Mouse (Mus musculus): Measurements from ENCODE around the gene Epha10.

The Epha10 gene

DNA sequence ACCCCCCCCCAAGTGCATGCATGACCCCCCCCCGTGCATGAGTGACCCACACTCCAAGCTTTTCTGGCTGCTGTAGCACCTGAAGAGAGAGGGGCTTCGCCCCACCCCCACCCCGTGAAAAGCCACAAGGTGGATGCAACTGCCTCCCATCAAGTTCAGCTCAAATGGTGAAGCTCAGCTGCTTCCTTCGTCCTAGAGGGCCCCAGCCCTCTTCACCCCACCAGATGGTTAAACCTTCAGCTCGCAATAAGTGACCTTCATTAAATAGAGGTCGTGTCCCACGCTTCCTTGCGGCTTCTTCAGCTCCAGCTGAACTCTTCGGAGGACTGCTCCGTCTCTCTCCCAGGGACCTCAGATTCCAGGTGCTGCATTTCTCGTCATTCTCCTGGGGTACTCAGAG, at the start of gene Epha10:
Gene Epha10, plus strand, starts transcription at position 301 of the 400 bp plus-strand sequence.
- no peak for DNase-seq (ENCODE audit: low read depth, low spot score)

DNA sequence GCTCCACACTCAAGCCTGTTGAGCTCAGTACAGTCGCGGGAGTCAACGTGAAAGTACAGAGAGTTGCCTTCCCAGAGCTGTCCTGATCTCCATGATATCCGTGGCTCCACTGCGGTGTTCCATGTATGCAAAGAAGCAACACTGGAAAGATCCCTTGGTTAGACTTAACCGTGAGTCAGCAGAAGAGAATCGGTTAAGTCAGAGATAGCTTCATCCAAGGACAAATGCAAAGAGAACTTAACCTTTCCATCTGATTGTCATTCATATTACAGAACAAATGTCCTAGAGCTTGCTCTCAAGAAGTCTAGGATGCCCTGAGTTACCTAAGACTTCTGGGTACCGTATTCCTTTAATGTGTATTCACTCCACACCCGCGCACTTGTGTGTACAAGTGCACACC, 47.9 kb upstream of the Epha10 start:
- no peak for DNase-seq (ENCODE audit: low read depth, low spot score)

DNA sequence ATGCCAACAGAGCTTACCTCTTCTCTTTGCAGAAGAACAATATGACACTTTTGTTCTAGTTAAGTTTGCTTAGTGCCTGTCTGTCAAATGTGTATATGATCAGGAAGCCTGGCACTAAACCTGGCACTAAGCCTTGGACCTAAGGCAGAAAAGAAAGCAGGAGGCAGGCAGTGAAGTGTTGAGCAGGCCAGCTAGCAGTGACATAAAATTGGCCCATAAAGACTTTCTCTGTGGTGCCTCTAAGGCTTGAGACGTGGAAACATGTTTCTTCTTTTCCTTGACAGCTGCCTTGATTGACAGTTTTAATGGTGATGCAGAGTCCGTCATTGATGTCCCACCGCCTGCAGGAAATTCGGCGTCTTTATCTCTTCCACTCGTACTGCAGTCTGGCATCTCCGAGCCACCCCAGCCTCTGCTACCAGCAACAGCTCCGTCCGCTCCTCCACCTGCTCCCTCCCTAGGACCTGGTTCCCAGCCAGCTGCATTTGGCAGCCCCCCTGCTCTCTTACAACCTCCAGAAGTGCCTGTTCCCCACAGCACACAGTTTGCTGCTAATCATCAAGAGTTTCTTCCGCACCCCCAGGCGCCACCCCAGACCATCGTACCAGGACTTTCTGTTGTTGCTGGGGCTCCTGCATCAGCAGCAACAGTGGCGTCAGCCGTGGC, 42.5 kb upstream of the Epha10 start:
- no peak for DNase-seq (ENCODE audit: low read depth, low spot score)

- DNase-seq (ENCODE audit: low read depth, low spot score), result no peak
Measured at GRCm38 (mm10) chr4:124840998-124841397, 39.7 kb upstream of the Epha10 start.

DNA sequence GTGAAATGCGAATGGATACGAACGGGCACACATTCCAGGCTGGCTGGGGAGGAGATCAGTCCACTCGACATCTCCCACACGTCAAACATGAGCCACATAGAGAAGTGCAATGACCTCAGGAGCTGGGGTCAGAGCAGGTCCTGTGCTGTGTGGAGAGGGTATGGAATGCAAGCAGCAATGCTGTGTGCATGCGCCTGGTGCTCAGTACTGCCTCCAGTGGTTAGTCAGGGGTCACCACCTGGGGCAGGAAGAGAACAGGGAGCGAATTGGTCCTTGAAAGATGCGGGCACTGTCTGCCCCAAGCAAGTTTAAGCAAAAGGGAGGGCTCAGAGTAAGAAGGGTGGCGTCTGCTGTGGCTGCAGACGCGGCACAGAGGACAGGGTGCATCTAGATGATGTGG, 37.2 kb upstream of the Epha10 start:
- DNase-seq (ENCODE audit: low read depth, low spot score), result no peak

DNA sequence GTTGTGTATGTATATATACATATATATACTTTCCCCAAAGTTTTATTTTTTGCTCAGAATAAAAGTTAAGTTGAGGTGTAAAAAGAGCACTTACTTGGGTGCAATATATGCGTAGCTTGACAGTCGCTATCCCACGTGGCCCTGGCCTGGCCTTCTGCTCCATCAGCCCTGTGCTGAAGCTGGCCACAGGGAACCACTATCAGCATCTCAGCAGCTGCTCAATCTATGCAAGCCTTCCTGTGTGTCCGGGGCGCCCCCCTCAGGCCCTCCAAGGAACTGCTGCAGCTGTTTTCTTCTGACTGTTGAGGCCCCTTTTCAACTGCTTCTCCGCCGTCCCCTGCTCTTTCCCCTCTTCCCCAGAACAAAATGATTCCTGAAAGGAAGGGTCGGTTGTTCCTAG, 33.1 kb upstream of the Epha10 start:
- no peak for DNase-seq (ENCODE audit: low read depth, low spot score)

GRCm38 (mm10) chr4:124849631-124850260, 31.0 kb upstream of the Epha10 start:
- peak; percentile 34 for DNase-seq (ENCODE audit: low read depth, low spot score)

DNA sequence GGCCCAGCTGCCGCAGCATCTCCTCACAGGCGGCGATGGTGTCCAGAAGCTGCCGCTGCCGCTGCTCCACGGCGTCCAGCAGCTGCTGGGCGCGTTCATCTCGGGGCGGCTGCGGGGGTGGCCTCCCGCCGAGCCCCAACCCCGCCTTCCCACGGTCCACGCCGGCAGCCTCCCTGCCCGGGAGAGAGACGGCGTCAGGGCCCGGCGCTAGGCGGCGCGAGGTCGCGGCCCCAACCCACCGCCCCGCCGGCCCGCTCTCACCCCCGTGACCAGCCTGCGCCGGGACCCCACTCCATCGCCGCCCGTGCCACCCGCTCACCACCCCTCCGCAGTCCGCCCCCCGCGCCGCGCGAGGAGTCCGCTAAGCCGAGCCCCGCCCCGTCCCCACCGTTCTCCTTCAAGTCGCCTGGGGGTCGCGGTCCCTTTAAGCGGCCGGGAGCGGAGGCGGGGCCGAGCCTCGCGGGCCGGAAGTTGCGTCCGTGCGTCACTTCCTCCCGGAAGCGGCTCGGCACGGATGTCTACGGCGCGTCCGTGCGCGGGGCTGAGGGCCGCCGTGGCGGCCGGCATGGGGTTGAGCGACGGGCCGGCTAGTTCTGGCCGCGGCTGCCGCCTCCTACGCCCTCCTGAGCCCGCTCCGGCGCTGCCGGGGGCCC, 30.3 kb upstream of the Epha10 start, which contains the start of gene Yrdc:
Gene Yrdc, plus strand, starts transcription at position 419 of the 653 bp plus-strand sequence.
- DNase-seq (ENCODE audit: low read depth, low spot score), result peak; percentile 89

- no peak for DNase-seq (ENCODE audit: low read depth, low spot score)
Measured at GRCm38 (mm10) chr4:124850933-124851658, 29.6 kb upstream of the Epha10 start, which contains the start of gene 1110065P20Rik. Gene 1110065P20Rik (minus strand): TSS chr4:124851196.

DNA sequence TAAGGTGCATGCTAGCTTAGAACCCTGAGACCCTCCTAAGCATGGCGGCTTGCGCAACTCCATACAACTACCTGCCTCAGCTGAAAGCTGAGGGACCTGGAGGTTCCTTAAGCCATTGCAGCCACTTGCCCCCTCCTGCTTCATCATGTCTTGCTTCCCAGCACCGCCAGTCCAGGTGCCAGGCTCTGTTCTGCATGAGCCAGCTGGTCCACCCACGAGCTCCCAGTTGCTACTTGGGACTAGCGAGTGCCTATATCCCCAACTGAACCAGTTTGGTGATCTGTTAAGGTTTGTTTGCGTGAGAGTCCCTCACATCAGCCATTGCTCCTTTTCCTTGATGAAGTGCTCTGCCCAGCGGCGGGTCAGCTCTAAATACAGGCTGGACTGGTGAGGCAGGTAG, 24.4 kb upstream of the Epha10 start:
- DNase-seq (ENCODE audit: low read depth, low spot score), result no peak

DNA sequence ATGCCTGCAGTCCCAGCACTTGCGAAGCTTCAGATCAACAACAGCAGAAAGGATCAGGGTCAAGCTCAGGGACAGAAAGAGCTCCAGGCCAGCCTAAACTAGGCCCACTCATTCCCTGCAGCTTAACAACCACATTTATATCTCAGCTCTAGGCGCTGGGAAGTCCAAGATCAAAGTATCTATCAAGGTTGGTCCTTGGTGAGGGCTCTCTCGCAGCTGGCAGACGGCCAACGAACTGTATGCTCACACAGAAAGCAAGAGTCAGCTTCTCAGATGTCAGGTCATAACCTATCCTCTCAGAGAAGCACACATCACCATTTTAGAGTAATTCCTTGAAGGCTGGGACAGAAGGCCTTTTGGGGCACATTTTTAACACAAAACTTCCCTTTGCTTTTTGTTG, 22.3 kb upstream of the Epha10 start:
- no peak for DNase-seq (ENCODE audit: low read depth, low spot score)

GRCm38 (mm10) chr4:124860446-124860845, 20.3 kb upstream of the Epha10 start:
- DNase-seq (ENCODE audit: low read depth, low spot score), result no peak

DNA sequence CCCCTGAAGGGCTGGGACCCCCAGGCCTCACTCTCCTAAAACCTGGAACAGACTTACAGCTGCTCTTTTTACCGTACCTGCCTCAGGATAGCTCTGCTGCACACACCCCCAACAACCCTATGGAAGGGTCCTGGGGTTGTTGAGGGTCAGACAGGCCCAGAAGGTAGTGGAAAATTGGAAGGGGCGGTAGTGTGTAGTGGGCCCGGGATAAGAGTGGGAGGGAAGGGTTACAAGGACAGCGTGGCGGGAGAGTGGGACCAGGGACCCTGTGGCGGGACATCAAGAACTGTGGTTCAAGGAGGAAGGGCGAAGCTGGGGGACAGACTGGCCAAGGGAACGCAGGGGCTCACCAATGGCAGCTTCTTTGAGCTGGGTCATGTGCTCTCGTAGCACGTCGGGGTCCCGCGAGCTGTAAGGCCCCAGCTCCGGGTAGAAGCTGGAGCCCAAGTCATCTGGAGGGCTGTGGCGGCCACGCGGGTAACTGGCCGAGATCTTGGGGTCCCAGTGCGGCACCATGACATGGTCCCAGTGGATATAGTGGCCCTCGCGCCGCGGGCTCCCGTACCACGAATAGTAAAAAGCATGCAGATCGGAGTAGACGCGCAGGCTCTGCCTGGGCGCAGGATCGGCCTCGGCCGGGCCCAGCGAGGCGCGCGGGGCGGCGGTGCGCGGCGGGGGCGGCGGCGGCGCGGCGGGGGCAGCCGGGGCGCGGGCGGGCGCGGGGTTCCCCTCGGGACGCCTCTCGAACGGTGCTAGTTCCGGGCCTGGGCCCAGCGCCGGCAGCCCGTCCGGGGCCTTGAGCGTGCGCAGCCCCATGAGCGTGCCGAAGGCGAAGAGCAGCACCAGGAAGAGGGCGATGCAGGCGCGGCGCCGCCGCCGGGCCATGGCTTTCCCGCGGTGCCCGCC, 19.2 kb upstream of the Epha10 start, which contains the start of gene Maneal:
Gene Maneal, minus strand, starts transcription at position 889 of the 906 bp plus-strand sequence.
- no peak for DNase-seq (ENCODE audit: low read depth, low spot score)

- DNase-seq (ENCODE audit: low read depth, low spot score), result no peak
Measured at GRCm38 (mm10) chr4:124872719-124873118, 8.0 kb upstream of the Epha10 start.

DNA sequence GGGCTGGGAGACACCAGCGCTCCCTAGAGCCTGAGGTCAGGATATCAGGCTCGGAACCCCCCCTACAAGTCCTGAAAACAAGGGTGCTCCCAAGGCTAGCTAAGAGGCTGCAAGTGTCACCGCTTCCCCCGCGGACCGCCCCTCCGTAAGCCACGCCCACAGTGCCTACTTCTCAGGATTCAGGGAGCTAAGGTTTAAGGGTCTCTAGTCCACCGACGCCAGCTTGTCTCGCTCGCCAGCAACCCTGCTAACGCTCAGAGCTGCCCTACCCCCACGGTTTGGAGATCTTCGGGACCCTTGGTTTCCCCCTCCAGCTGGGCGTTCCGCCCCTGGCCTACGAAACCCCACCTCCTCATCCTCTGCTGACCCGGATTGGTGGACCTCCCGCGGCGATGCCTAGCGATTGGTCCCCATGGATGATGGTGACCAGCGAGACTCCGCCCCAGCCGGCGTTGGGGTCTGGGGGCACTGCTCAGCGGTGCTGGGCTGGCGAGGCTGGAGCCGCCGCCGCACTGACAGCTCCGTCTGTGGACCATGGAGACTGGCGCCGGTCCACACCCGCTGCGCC, 726 bp downstream of the Epha10 start:
- DNase-seq (ENCODE audit: low read depth, low spot score), result peak; percentile 89

GRCm38 (mm10) chr4:124882151-124882729, 1.5 kb downstream of the Epha10 start:
- no peak for DNase-seq (ENCODE audit: low read depth, low spot score)

- DNase-seq (ENCODE audit: low read depth, low spot score), result no peak
Measured at GRCm38 (mm10) chr4:124888702-124889101, 8.0 kb downstream of the Epha10 start.

- DNase-seq (ENCODE audit: low read depth, low spot score), result no peak
Measured at GRCm38 (mm10) chr4:124889935-124890334, 9.2 kb downstream of the Epha10 start.

- no peak for DNase-seq (ENCODE audit: low read depth, low spot score)
Measured at GRCm38 (mm10) chr4:124890831-124891230, 10.1 kb downstream of the Epha10 start.

GRCm38 (mm10) chr4:124893769-124894168, 13.1 kb downstream of the Epha10 start:
- no peak for DNase-seq (ENCODE audit: low read depth, low spot score)

All from brain, embryonic 18.5 days (tissue).